Mouse (Mus musculus) embryonic facial prominence, embryonic 14.5 days (tissue): ENCODE data around the gene Fgf16. TPM values are rescaled to one million over a fixed set of nuclear protein-coding genes. Genes with fewer than 3 reads are reported as not detected.

Experiments used
- polyA plus RNA-seq: library from polyadenylated mRNA; unstranded; fragments of >200 nt; fragmentation: Nextera tagmentation; extraction: Ambion mirVana; gene quantifications from 2 replicates; pipeline ENCODE4 v1.2.1, GENCODE M21; 2014

Gene Fgf16
- polyA plus RNA-seq, 1 experiment from 2014 or later: 1.2 TPM

Other genes starting within 250 kb of the Fgf16 start
- 124 and 149 TPM in 2 replicates for gene Atrx, start 165.1 kb downstream of the Fgf16 start, polyA plus RNA-seq
- gene Magt1, start 247.6 kb downstream of the Fgf16 start, polyA plus RNA-seq: 57.7 and 59.5 TPM in 2 replicates